Mouse (Mus musculus) hindbrain, embryonic 13.5 days (tissue): ENCODE data around the gene Chrna4. TPM values are rescaled to one million over a fixed set of nuclear protein-coding genes. Genes with fewer than 3 reads are reported as not detected.
A peak's percentile ranks its signal among the peaks of the same experiment; 100 is the strongest.

ENCODE experiments used
- ATAC-seq: fragments of 200-750 bp; cut with Nextera tagmentation; 2 replicates; pipeline ENCODE4 v1.8.0; 2017; ENCODE audit warnings: moderate TSS enrichment; ENCODE audit not compliant: low FRiP score
- H3K27ac ChIP-seq: fragments of 300-500 bp; sonication (generic); 2 replicates; pipeline ENCODE4 v1.5.1; 2015; ENCODE audit warnings: inconsistent platforms, mild to moderate bottlenecking, moderate library complexity
- H3K27me3 ChIP-seq: fragments of 300-500 bp; sonication (generic); 2 replicates; pipeline ENCODE4 v1.6.1; 2015; ENCODE audit warnings: mild to moderate bottlenecking, inconsistent platforms
- H3K36me3 ChIP-seq: fragments of 300-500 bp; sonication (generic); 2 replicates; pipeline ENCODE4 v1.6.1; 2015; ENCODE audit warnings: mild to moderate bottlenecking, inconsistent platforms
- H3K4me1 ChIP-seq: fragments of 300-500 bp; sonication (generic); replicated peaks from 2 replicates; pipeline ENCODE4 v1.6.1; 2015; ENCODE audit warnings: inconsistent platforms
- H3K4me2 ChIP-seq: fragments of 300-500 bp; sonication (generic); 2 replicates; pipeline ENCODE4 v1.6.1; 2015; ENCODE audit warnings: inconsistent platforms, mild to moderate bottlenecking, moderate library complexity
- H3K4me3 ChIP-seq: fragments of 300-500 bp; sonication (generic); 2 replicates; pipeline ENCODE4 v1.5.1; 2015; ENCODE audit warnings: mild to moderate bottlenecking, inconsistent platforms
- H3K9ac ChIP-seq: fragments of 300-500 bp; sonication (generic); 2 replicates; pipeline ENCODE4 v1.6.1; 2015; ENCODE audit warnings: mild to moderate bottlenecking, inconsistent platforms
- H3K9me3 ChIP-seq: fragments of 300-500 bp; sonication (generic); 2 replicates; pipeline ENCODE4 v1.6.1; 2016; ENCODE audit warnings: inconsistent platforms
- WGBS: fragments of 180-500 bp; shearing (Covaris S2); methylation state at CpG from one replicate; pipeline ENCODE4 v1.1.7; 2015; 5-methylcytosine and 5-hydroxymethylcytosine counted together
- polyA plus RNA-seq: library from polyadenylated mRNA; unstranded; fragments of >200 nt; fragmentation: Nextera tagmentation; extraction: Ambion mirVana; gene quantifications from 2 replicates; pipeline ENCODE4 v1.2.1, GENCODE M21; 2015

Gene Chrna4
- polyA plus RNA-seq, 1 experiment from 2014 or later, result 33.6 TPM

GRCm38 (mm10) chr2:180987432-180988030, 55.8 kb downstream of the Chrna4 start:
- peak overlapping the region; percentile 40; the same call in 1 of the 2 replicates for H3K27ac ChIP-seq
- H3K9ac ChIP-seq, result no peak overlapping the region
- H3K27me3 ChIP-seq, result no peaks in the 10 kb centered on the region
- no peak overlapping the region for H3K4me2 ChIP-seq
- H3K4me3 ChIP-seq, result no peak overlapping the region
- H3K36me3 ChIP-seq, result peaks cover 23% of the 10 kb centered on the region
- peaks cover 25% of the 10 kb centered on the region for H3K4me1 ChIP-seq
- no peak for ATAC-seq
- WGBS, result 30% methylated on average over 5 of the region's 5 CpGs
- H3K9me3 ChIP-seq, result no peaks in the 10 kb centered on the region

DNA sequence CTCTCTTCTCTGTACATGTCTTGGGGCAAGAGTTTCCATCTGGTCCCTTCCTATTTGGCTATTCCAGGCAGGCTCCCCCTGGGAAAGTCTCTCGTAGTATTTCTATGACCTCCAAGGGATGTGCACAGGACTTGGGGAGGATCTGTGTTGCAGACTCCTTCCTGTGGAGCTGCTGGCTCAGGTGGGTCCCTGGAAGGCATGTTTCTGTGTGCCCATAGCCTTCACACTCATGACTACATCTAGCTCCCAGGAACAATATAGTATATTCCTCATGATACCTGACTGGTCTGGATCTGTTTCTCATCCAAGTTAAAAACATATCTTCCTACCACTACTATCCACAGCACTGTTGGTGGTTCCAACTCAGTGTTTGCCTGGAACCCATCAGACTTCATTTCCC, 56.3 kb downstream of the Chrna4 start:
- Histone ChIP-seq H3K27me3 (no peaks in the 10 kb centered on the region), H3K4me2 (no peak overlapping the region), H3K4me3 (no peak overlapping the region), H3K4me1 (peaks cover 25% of the 10 kb centered on the region), H3K36me3 (peaks cover 28% of the 10 kb centered on the region), H3K9me3 (no peaks in the 10 kb centered on the region), H3K9ac (no peak overlapping the region), H3K27ac (no peak overlapping the region)
- no peak for ATAC-seq
- WGBS, result 55% methylated on average over 1 of the region's 1 CpGs

DNA sequence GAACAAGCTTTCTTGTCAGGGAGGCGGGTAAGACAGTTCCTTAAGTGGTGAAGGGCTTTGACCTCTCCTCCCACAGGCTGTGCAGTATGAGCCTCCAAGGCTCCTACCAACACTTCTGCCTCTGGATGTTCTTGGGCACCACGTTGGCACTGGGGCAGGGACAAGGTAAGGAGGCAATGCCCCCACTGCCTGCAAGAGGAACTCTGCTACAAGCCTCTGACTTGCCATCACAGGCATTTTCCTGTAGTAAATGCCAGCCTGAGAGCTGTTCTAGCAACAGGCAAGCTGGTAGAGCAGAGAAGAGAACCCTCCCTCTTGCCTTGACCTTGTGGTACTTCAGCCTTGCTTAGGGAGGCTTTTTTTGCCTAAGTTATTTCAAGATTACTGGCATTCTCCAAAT, 56.9 kb downstream of the Chrna4 start, which contains the start of gene Col20a1:
TSS of gene Col20a1 (plus strand) at position 87 of the 400 bp plus-strand sequence.
- no peak within 1 kb of the TSS for H3K9ac ChIP-seq
- H3K27me3 ChIP-seq, result no peaks in the 10 kb centered on the region
- H3K9me3 ChIP-seq, result no peaks in the 10 kb centered on the region
- WGBS, result 50% methylated on average over 2 of the region's 2 CpGs
- no peak within 1 kb of the TSS for H3K4me3 ChIP-seq
- ATAC-seq, result no peak
- H3K36me3 ChIP-seq, result peaks cover 34% of the 10 kb centered on the region
- no peak within 1 kb of the TSS for H3K4me2 ChIP-seq
- peaks cover 25% of the 10 kb centered on the region for H3K4me1 ChIP-seq
- no peak within 1 kb of the TSS for H3K27ac ChIP-seq

DNA sequence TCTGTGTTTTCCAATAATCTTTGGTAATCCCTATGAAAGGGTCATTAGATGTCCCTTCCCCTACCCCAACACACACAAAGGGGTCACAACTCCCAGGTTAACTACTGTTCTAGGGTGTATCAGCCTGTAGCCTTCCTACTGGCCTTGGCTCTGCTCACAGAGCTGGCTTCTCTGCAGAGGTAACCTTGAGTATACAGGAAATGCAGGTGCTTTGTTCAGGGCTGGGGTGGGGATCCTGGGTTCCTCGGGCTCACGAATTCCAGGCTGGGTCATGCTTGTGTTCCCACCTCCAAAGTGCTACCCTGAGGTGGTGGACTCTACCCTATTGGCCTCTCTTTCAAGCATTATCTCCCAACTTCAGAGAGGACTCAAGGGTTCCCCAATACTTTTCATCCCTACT, 57.7 kb downstream of the Chrna4 start:
- H3K9me3 ChIP-seq, result no peaks in the 10 kb centered on the region
- no peak overlapping the region for H3K4me2 ChIP-seq
- ATAC-seq, result no peak
- no peak overlapping the region for H3K27ac ChIP-seq
- no peaks in the 10 kb centered on the region for H3K27me3 ChIP-seq
- H3K9ac ChIP-seq, result no peak overlapping the region
- WGBS, result 85% methylated on average over 2 of the region's 2 CpGs
- H3K4me3 ChIP-seq, result no peak overlapping the region
- peaks cover 42% of the 10 kb centered on the region for H3K36me3 ChIP-seq
- H3K4me1 ChIP-seq, result peaks cover 25% of the 10 kb centered on the region

DNA sequence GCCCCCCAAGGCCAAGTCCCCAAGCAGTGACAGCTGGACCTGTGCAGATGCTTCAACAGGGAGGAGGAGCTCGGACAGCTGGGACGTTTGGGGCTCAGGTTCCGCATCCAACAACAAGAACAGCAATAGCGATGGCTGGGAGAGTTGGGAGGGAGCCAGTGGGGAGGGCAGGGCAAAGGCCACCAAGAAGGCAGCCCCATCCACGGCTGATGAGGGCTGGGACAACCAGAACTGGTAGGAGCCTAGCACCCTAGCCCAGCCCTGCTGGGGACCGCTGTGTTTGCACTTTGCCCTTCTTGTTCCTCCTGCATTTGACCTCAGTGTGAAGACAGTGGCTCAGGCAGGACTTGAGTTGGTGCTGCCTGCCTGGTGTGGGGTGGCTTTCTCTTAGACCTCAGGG, 62.2 kb downstream of the Chrna4 start:
- Histone ChIP-seq H3K27me3 (no peaks in the 10 kb centered on the region), H3K27ac (no peak overlapping the region), H3K9ac (no peak overlapping the region), H3K36me3 (peaks cover 87% of the 10 kb centered on the region), H3K9me3 (no peaks in the 10 kb centered on the region), H3K4me3 (no peak overlapping the region), H3K4me1 (no peaks in the 10 kb centered on the region), H3K4me2 (no peak overlapping the region)
- 88% methylated on average over 6 of the region's 6 CpGs for WGBS
- no peak for ATAC-seq

Other genes starting within 250 kb of the Chrna4 start
- 42.2 and 47.6 TPM in 2 replicates for gene Ythdf1, start 122.6 kb downstream of the Chrna4 start, polyA plus RNA-seq
- gene Birc7, start 114.5 kb downstream of the Chrna4 start, polyA plus RNA-seq, result 0.17 and 0.35 TPM in 2 replicates
- 90.9 and 106 TPM in 2 replicates for gene Nkain4, start 88.8 kb downstream of the Chrna4 start, polyA plus RNA-seq
- 101 and 107 TPM in 2 replicates for gene Arfgap1, start 76.3 kb downstream of the Chrna4 start, polyA plus RNA-seq
- gene Col20a1, start 57.0 kb downstream of the Chrna4 start, polyA plus RNA-seq, result 0.61 and 0.78 TPM in 2 replicates
- gene Kcnq2, start 91.8 kb upstream of the Chrna4 start, polyA plus RNA-seq, result 50.0 and 53.9 TPM in 2 replicates
- 6.4 and 6.7 TPM in 2 replicates for gene Eef1a2, start 113.5 kb upstream of the Chrna4 start, polyA plus RNA-seq
- gene Ppdpf, start 143.7 kb upstream of the Chrna4 start, polyA plus RNA-seq, result 444 TPM in 2 replicates
- not detected in 2 replicates for gene Ptk6, start 159.2 kb upstream of the Chrna4 start, polyA plus RNA-seq
- 0.19 and 0.25 TPM in 2 replicates for gene Srms, start 169.6 kb upstream of the Chrna4 start, polyA plus RNA-seq
- 0.19 TPM in 1 of 2 replicates, not detected in the other for gene Fndc11, start 176.5 kb upstream of the Chrna4 start, polyA plus RNA-seq
- gene Helz2, start 198.5 kb upstream of the Chrna4 start, polyA plus RNA-seq, result 0.38 and 0.48 TPM in 2 replicates
- 17.2 and 17.8 TPM in 2 replicates for gene Gmeb2, start 244.5 kb upstream of the Chrna4 start, polyA plus RNA-seq